Mouse (Mus musculus): Measurements from ENCODE around the gene Ogfod1.

The Ogfod1 gene

GRCm38 (mm10) chr8:94036944-94037524, at the start of gene Ogfod1, which contains the start of gene Nudt21:
Gene Ogfod1 (plus strand): TSS chr8:94037198.
Gene Nudt21 (minus strand): TSS chr8:94037031.
- DNase-seq (ENCODE audit: inconsistent age in 2 of 2, low spot score in 1 of 2) = peak; percentile 95 to 98

GRCm38 (mm10) chr8:93989739-93990138, 47.3 kb upstream of the Ogfod1 start:
- no peak for DNase-seq (ENCODE audit: inconsistent age in 2 of 2, low spot score in 1 of 2)

GRCm38 (mm10) chr8:93998961-93999360, 38.0 kb upstream of the Ogfod1 start:
- DNase-seq (ENCODE audit: inconsistent age in 2 of 2, low spot score in 1 of 2) = no peak

DNA sequence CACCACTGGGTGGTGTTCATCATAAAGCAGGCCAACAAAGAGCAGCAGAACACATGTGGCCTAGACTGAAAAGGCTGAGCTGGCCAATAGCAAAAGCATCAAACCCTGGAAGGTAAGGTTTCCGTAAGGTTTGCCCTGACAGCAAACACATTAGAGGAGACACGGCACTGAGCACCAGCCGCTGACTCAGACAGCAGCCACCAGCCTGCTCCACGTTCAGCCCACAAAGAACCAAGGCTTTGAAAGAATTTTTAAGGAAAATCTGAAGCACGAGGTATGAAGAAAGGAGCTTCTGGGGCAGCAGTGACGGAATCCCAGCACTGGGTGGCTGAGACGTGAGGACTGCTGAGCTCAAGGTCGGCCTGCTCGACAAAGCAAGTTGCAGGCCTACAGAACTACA, 32.9 kb upstream of the Ogfod1 start:
- peak in 1 of 2 experiments; percentile 51 for DNase-seq (ENCODE audit: inconsistent age in 2 of 2, low spot score in 1 of 2)

GRCm38 (mm10) chr8:94009243-94009845, 27.7 kb upstream of the Ogfod1 start:
- peak; percentile 20 to 67 for DNase-seq (ENCODE audit: inconsistent age in 2 of 2, low spot score in 1 of 2)

- peak in 1 of 2 experiments; percentile 65 for DNase-seq (ENCODE audit: inconsistent age in 2 of 2, low spot score in 1 of 2)
These were observed 26.8 kb upstream of the Ogfod1 start for GRCm38 (mm10) chr8:94010101-94010705.

GRCm38 (mm10) chr8:94011076-94012012, 25.7 kb upstream of the Ogfod1 start:
- peak in 1 of 2 experiments; percentile 67 for DNase-seq (ENCODE audit: inconsistent age in 2 of 2, low spot score in 1 of 2)

DNA sequence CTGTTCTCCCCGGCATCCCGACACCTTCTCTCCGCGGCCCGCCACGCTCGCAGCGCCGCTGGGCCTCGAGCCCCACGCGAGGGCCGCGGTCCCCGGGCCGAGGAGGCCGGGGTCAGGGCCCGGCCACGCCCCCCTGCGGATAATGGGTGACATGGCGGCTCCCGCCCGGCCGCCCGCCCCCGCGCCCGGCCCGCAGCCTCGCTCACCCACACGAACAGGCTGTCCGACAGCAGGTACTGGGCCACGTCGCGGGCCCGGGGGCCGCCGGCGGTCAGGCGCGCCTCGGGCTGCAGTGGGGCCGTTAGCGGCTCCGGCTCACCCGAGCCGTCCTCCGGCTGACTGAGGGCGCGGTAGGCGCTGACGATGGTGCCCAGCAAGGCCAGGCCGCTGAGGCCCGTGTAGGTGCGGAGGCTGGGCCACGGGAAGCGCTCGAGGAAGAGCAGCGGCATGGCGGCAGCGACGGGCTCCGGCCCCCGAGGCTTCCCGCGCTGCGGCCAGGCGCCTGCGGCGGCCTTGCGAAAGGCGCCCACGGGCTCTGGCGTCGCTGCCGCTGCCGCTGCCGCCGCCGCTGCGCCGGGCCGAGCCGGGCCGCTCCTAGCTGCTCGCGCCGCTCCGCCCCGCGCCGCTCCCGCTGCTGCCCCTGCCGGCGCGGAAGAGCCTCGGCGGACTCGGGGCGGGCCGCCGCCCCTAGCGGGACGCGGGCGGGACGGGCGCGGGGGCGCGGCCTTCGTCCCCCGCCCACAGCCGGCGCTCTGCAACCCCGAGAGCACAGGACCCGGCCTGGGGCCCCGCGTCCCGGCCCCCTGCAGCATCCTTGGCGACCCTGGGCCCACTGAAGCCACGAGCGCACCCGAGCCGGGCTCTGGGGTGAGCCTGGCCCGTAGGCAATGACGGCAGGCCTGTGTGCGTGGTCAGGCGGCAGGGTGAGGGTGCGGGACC, 24.7 kb upstream of the Ogfod1 start, which contains the start of gene Amfr:
Gene Amfr (minus strand): TSS at position 830 of the 939 bp plus-strand sequence.
- peak; percentile 83 to 91 for DNase-seq (ENCODE audit: inconsistent age in 2 of 2, low spot score in 1 of 2)

DNA sequence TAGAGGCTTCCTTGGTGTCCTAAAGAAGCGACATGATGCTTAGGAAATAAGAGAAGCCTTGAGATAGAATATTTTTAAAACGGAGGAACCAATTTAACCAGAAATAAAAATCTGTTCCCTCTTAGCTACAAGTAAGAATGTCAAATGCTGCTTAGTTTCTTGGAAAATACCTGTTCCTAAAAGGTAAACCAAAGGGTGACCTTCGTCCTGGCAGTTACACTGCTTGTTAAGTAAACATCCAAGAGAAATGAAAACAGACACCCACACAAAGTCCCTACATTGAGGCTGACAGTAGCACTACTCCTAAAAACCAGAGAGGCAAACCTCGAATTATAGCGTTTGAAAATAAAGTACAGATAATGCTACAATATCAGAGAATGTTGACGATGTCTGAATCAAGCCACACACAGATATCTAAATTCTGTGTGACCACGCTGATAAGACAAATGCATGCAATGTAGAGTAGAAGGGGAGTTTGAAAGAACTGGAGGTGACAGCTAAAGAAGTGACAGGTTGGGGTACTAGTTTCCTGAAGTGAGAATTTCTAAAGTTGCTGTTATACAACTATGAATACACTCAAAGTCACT, 23.9 kb upstream of the Ogfod1 start:
- peak in 1 of 2 experiments; percentile 65 for DNase-seq (ENCODE audit: inconsistent age in 2 of 2, low spot score in 1 of 2)

GRCm38 (mm10) chr8:94023916-94024315, 13.1 kb upstream of the Ogfod1 start:
- no peak for DNase-seq (ENCODE audit: inconsistent age in 2 of 2, low spot score in 1 of 2)

DNA sequence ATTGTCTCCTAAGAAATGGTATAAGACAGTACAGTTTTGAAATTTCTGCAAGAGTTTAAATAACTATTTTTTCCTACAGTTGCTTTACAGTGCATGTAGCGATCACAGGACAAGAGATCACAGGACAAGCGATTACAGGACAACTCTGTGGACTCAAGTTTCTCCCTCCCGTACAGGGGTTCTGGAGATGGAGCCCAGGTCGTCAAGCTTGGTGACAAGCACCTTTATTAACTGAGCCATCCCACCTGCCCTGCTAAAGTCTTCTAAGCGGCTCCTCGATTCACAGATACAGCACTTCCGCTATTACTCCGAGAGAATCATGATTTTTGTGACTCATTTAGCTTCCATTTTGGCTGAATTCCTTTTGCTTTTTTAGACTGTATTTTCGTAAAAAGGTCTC, 7.3 kb upstream of the Ogfod1 start:
- no peak for DNase-seq (ENCODE audit: inconsistent age in 2 of 2, low spot score in 1 of 2)

DNA sequence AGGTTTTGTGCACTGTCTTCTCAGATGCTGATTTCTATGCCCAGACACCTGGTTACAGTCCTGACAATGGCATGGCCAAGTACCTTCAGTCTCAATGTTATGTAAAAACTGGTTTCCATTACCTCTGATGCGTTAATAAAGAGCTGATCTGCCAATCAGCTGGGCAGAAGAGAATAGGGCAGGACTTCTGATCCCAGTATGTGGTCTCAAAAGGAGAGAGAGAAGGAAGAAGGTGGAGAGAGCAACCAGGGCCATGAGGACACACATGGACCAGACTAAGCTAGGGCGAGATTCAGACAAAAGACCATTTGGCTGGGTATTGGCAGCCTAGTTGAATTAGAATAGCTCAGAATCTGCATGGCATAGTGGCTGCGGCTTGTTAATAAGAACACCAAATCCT, 3.4 kb upstream of the Ogfod1 start:
- DNase-seq (ENCODE audit: inconsistent age in 2 of 2, low spot score in 1 of 2) = no peak

GRCm38 (mm10) chr8:94035200-94035599, 1.8 kb upstream of the Ogfod1 start:
- peak in 1 of 2 experiments; percentile 25 for DNase-seq (ENCODE audit: inconsistent age in 2 of 2, low spot score in 1 of 2)

DNA sequence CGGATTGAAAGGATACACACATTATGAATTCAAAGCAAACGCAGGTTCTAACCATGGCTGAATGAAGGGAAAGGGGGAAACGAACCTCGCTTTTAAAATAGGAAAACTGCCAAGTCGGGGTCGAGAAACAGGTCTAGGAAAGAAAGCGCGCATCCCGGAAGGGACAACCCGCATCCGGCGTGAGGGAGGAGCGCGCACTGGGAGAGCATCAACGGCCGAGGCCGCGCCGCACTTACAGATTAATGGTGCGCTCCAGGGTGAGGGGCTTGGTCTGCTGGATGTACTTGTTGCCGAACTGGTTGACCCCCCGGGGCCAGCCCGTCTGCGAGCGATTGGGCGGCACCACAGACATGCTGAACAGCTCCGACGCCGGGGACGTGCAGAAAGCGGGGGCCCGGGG, 457 bp upstream of the Ogfod1 start:
- DNase-seq (ENCODE audit: inconsistent age in 2 of 2, low spot score in 1 of 2) = peak; percentile 81 to 92

GRCm38 (mm10) chr8:94037806-94038205, 808 bp downstream of the Ogfod1 start:
- peak; percentile 21 to 70 for DNase-seq (ENCODE audit: inconsistent age in 2 of 2, low spot score in 1 of 2)

DNA sequence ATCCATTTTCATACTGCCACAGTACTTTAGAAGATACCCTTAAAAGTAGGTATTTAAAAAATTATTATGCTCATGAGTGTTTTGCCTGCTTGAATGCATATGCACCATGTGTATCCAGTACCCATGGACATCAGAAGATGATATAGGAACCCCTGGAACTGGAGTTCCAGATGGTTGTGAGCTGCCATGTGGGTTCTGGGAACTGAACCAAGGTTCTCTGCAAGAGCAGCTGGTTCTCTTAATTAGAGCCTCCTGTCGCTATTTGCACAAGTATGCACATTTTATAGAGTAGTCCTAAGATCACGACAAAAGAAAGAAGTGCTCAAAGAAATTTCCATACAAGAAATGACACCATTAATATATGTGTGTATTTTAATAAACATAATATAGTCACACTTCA, 10.8 kb downstream of the Ogfod1 start:
- no peak for DNase-seq (ENCODE audit: inconsistent age in 2 of 2, low spot score in 1 of 2)

DNA sequence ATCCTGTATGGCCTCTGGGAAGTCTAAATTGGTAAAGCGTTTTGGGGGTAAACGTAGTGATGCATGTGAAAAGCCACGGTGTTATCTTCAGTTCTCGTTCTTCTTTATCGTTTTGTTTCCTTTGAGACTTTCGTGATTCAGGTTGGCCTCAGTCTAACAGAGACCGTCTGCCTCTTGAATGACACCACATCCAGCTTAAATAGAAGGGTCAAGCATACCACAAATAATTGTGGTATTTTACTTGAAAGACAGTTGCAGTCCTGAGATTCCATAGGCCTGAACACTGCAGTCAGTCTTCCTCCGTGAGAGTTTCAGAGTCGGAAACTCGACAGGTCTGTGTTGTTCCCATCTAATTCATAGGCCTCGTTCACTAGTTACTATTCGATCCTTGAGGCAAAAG, 15.7 kb downstream of the Ogfod1 start:
- no peak for DNase-seq (ENCODE audit: inconsistent age in 2 of 2, low spot score in 1 of 2)

DNA sequence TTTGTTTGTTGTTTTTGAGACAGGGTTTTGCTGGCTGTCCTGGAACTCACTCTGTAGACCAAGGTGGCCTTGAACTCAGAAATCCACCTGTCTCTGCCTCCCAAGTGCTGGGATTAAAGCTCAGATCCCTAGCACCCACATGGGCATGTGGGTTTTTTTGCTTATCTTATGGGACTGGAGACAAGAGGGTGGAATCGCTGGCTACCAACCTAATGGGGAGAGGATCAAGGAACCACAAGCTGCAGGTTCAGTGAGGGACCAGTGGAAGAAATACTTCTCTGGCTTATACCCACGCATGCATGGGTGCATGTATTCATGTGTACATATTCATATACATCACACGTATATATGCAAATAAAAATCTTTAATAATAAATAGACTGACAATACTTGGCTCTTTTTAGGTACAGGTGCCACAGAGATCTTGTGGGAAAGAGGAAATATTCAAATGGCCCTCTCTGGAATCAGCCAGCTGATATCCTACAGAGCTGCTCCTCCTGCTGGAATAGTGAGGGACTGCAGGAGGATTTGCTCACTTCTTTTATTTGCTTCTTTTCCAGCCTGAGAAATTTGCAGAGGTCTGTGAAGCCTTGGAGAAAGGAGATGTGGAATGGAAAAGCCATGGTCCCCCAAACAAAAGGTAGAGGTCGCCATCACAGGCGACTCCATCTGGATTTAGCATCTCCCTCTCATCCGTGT, 20.3 kb downstream of the Ogfod1 start:
- peak; percentile 19 to 74 for DNase-seq (ENCODE audit: inconsistent age in 2 of 2, low spot score in 1 of 2)

All from adrenal gland, adult (tissue).